Comparison of ENCODE assay signal across 7 mouse cellular contexts in genomic region chr3:40847018-40847417, GRCm38 (mm10). TPM values are rescaled to one million over a fixed set of nuclear protein-coding genes. Genes with fewer than 3 reads are reported as not detected.
DNase-seq lines count a peak whose midpoint lies in the region; ATAC-seq and TF ChIP-seq lines count a peak whose summit lies in the region.
"Not testable (repeated sequence)": the region's sequence is repeated elsewhere in the genome, so short reads cannot be mapped to it uniquely, and the experiment has no call there.

No protein-coding gene starts in this region.

- H3K9ac ChIP-seq in limb, embryonic 15.5 days = 0 out of 2 replicates have a peak overlapping the region, but pooled peaks have one; percentile 26
- H3K9ac ChIP-seq in midbrain, embryonic 16.5 days (ENCODE audit: low read depth, low read length) = peak overlapping the region; percentile 69

- DNase-seq in adrenal gland, postnatal 10 days = peak; percentile 57
- peak; percentile 64 for DNase-seq in embryo, embryonic 9.5 days (ENCODE audit: extremely low spot score)
- peak; percentile 97 for DNase-seq in heart, adult 11 months
- DNase-seq in kidney, adult 2 months = peak; percentile 65
- DNase-seq in spleen, postnatal 10 days (ENCODE audit: low spot score in 2 of 2) = peak; percentile 59 to 62

- peak overlapping the region; percentile 57 for H3K27ac ChIP-seq in kidney, adult 2 months (ENCODE audit: insufficient read depth, low read depth, low read length)
- not testable (repeated sequence) for H3K27ac ChIP-seq in limb, embryonic 15.5 days
- H3K27ac ChIP-seq in midbrain, embryonic 16.5 days (ENCODE audit: low read length) = peak overlapping the region; percentile 80

- not testable (repeated sequence) for TF ChIP-seq POLR2A in kidney, adult 2 months (IDR thresholded peaks at IDR 0.05; ENCODE audit: low read depth, low read length)

- H3K4me2 ChIP-seq in limb, embryonic 15.5 days = peak overlapping the region; percentile 74
- peak overlapping the region; percentile 62 for H3K4me2 ChIP-seq in midbrain, embryonic 16.5 days (ENCODE audit: low read length)

- not testable (repeated sequence) for H3K4me1 ChIP-seq in kidney, adult 2 months (ENCODE audit: control insufficient read depth, insufficient read depth, low read length); limb, embryonic 15.5 days; midbrain, embryonic 16.5 days (ENCODE audit: control insufficient read depth, insufficient read depth, low read length)

- ATAC-seq in limb, embryonic 15.5 days (ENCODE audit: insufficient number of reproducible peaks, low FRiP score, low TSS enrichment, low read depth); midbrain, embryonic 16.5 days: not testable (repeated sequence)

- H3K36me3 ChIP-seq in kidney, adult 2 months (ENCODE audit: control insufficient read depth, insufficient read depth, low read length); limb, embryonic 15.5 days; midbrain, embryonic 16.5 days (ENCODE audit: control insufficient read depth, insufficient read depth, low read length): not testable (repeated sequence)

- under 1% methylated on average over 18 of the region's 21 CpGs for WGBS in kidney, adult 2 months
- 1% methylated on average over 19 of the region's 21 CpGs for WGBS in limb, embryonic 15.5 days
- 2% methylated on average over 13 of the region's 21 CpGs for WGBS in midbrain, embryonic 16.5 days

- H3K27me3 ChIP-seq in kidney, adult 2 months (replicated peaks; ENCODE audit: control insufficient read depth, insufficient read depth, low read length); limb, embryonic 15.5 days; midbrain, embryonic 16.5 days (ENCODE audit: control insufficient read depth, insufficient read depth, low read depth, low read length): not testable (repeated sequence)

- H3K4me3 ChIP-seq in kidney, adult 2 months (ENCODE audit: insufficient read depth, low read depth, low read length) = peak overlapping the region; percentile 77
- H3K4me3 ChIP-seq in limb, embryonic 15.5 days = peak overlapping the region; percentile 50
- H3K4me3 ChIP-seq in midbrain, embryonic 16.5 days (ENCODE audit: low read depth, low read length) = peak overlapping the region; percentile 56

- peak; percentile 37 for TF ChIP-seq CTCF in kidney, adult 2 months (conservative IDR thresholded peaks at IDR 0.05; ENCODE audit: insufficient read depth, insufficient read length, low read depth, low read length)

- H3K9me3 ChIP-seq in limb, embryonic 15.5 days; midbrain, embryonic 16.5 days (replicated peaks; ENCODE audit: control insufficient read depth, low read length, poor library complexity, severe bottlenecking): not testable (repeated sequence)

RNA-seq across cellular contexts. Expression of gene Abhd18, which starts 0.2 kb away (rescaled TPM):
- total RNA-seq in adrenal gland, postnatal 10 days (2021) = 10 to 100 TPM in 1 of 2 experiments, 1 to 10 TPM in 1; 8.8 to 12.7 TPM
- polyA plus RNA-seq in kidney, adult 2 months (2012; rRNA removed) = 5.5 and 6.0 TPM in 2 replicates
- 8.8 and 9.3 TPM in 2 replicates for polyA plus RNA-seq in limb, embryonic 15.5 days (2015; fragmentation: Nextera tagmentation; extraction: Ambion mirVana)
- 15.9 and 17.5 TPM in 2 replicates for polyA plus RNA-seq in midbrain, embryonic 16.5 days (2015; fragmentation: Nextera tagmentation; extraction: Ambion mirVana)

RNA-seq across cellular contexts. Expression of gene Mfsd8, which starts 0.3 kb away (rescaled TPM):
- total RNA-seq in adrenal gland, postnatal 10 days (2021) = 10 to 100 TPM; 18.8 to 25.6 TPM
- polyA plus RNA-seq in kidney, adult 2 months (2012; rRNA removed) = 3.1 and 3.7 TPM in 2 replicates
- polyA plus RNA-seq in limb, embryonic 15.5 days (2015; fragmentation: Nextera tagmentation; extraction: Ambion mirVana) = 8.0 and 8.7 TPM in 2 replicates
- 11.0 and 12.0 TPM in 2 replicates for polyA plus RNA-seq in midbrain, embryonic 16.5 days (2015; fragmentation: Nextera tagmentation; extraction: Ambion mirVana)

RNA-seq across cellular contexts. Expression of gene Plk4, which starts 47.2 kb away (rescaled TPM):
- total RNA-seq in adrenal gland, postnatal 10 days (2021) = 10 to 100 TPM; 12.3 to 15.1 TPM
- polyA plus RNA-seq in kidney, adult 2 months (2012; rRNA removed) = 0.81 and 1.7 TPM in 2 replicates
- 45.4 and 47.4 TPM in 2 replicates for polyA plus RNA-seq in limb, embryonic 15.5 days (2015; fragmentation: Nextera tagmentation; extraction: Ambion mirVana)
- polyA plus RNA-seq in midbrain, embryonic 16.5 days (2015; fragmentation: Nextera tagmentation; extraction: Ambion mirVana) = 12.1 and 12.8 TPM in 2 replicates

RNA-seq across cellular contexts. Expression of gene 1700034I23Rik, which starts 55.3 kb away (rescaled TPM):
- under 1 TPM in 1 of 2 experiments, not detected in 1; 0.15 TPM for total RNA-seq in adrenal gland, postnatal 10 days (2021)
- polyA plus RNA-seq in kidney, adult 2 months (2012; rRNA removed) = 0.03 TPM in 1 of 2 replicates, not detected in the other
- polyA plus RNA-seq in limb, embryonic 15.5 days (2015; fragmentation: Nextera tagmentation; extraction: Ambion mirVana) = 0.07 and 0.10 TPM in 2 replicates
- 0.62 TPM in 2 replicates for polyA plus RNA-seq in midbrain, embryonic 16.5 days (2015; fragmentation: Nextera tagmentation; extraction: Ambion mirVana)
